Mouse (Mus musculus): ENCODE data around the gene Apcs. TPM values are rescaled to one million over a fixed set of nuclear protein-coding genes. Genes with fewer than 3 reads are reported as not detected.

Gene Apcs
- polyA plus RNA-seq, 1 experiment from 2014 or later = not detected

Other genes starting within 250 kb of the Apcs start
- gene Crp, start 197.0 kb downstream of the Apcs start, polyA plus RNA-seq (2015; fragmentation: Nextera tagmentation; extraction: Ambion mirVana) = 1.1 TPM in 1 of 2 replicates, not detected in the other
- gene Olfr16, start 55.4 kb upstream of the Apcs start, polyA plus RNA-seq (2015; fragmentation: Nextera tagmentation; extraction: Ambion mirVana) = not detected in 2 replicates
- not detected in 2 replicates for gene Olfr1408, start 242.3 kb upstream of the Apcs start, polyA plus RNA-seq (2015; fragmentation: Nextera tagmentation; extraction: Ambion mirVana)

All from embryonic facial prominence, embryonic 13.5 days (tissue).